Mouse (Mus musculus) spleen, adult 2 months (tissue): ENCODE results near the gene AL732309.1. TPM values are rescaled to one million over a fixed set of nuclear protein-coding genes. Genes with fewer than 3 reads are reported as not detected.

Source experiments
- DNase-seq, 2 experiments: peaks; one replicate each; pipeline versions ENCODE4 v3.0.0 to v3.0.0-alpha.2; 2012 to 2021; ENCODE audit warnings: low spot score in 2 of 2, low read depth in 1 of 2
- H3K27ac ChIP-seq: fragments of 200-500 bp; 2 replicates; pipeline ENCODE4 v1.5.1; 2012; ENCODE audit warnings: low read length, inconsistent platforms; ENCODE audit not compliant: insufficient read depth
- H3K27me3 ChIP-seq: fragments of 200-500 bp; 2 replicates; pipeline ENCODE4 v1.6.1; 2012; ENCODE audit warnings: mild to moderate bottlenecking, moderate library complexity, low read length, inconsistent platforms; ENCODE audit not compliant: control insufficient read depth, insufficient read depth
- H3K36me3 ChIP-seq: fragments of 200-500 bp; 2 replicates; pipeline ENCODE4 v1.6.1; 2012; ENCODE audit warnings: mild to moderate bottlenecking, low read length, inconsistent platforms; ENCODE audit not compliant: control insufficient read depth, insufficient read depth
- H3K4me1 ChIP-seq: fragments of 200-500 bp; 2 replicates; pipeline ENCODE4 v1.6.1; 2011; ENCODE audit warnings: inconsistent platforms; ENCODE audit not compliant: control insufficient read depth, insufficient read depth, insufficient read length
- H3K4me3 ChIP-seq: fragments of 200-500 bp; 2 replicates; pipeline ENCODE4 v1.5.1; 2011; ENCODE audit warnings: mild to moderate bottlenecking, inconsistent platforms; ENCODE audit not compliant: insufficient read depth, insufficient read length; ENCODE audit errors: extremely low read depth
- CTCF ChIP-seq: fragments of 200-500 bp; IDR thresholded peaks from 2 replicates; pipeline ENCODE4 v1.5.1; 2011; ENCODE audit warnings: mild to moderate bottlenecking, inconsistent platforms; ENCODE audit not compliant: insufficient read depth, insufficient read length, insufficient replicate concordance; ENCODE audit errors: extremely low read depth
- POLR2A ChIP-seq: fragments of 200-500 bp; IDR thresholded peaks from 2 replicates; pipeline ENCODE4 v1.6.1; 2011; ENCODE audit warnings: low read depth, low read length, inconsistent platforms
- WGBS: fragments of 180-500 bp; shearing (Covaris S2); methylation state at CpG from one replicate; pipeline ENCODE4 v1.1.7; 2018; 5-methylcytosine and 5-hydroxymethylcytosine counted together
- polyA plus RNA-seq: library from polyadenylated mRNA; depleted of rRNA; stranded (reverse); fragments of >200 nt; gene quantifications from 2 replicates; pipeline ENCODE4 v1.2.3, GENCODE M21; 2012

The AL732309.1 gene
- polyA plus RNA-seq, 1 experiment: 21.0 TPM

- peaks cover 5% of the 10 kb centered on the region; the same call in 1 of the 2 replicates for H3K4me1 ChIP-seq
- 87% methylated on average over 5 of the region's 5 CpGs for WGBS
- H3K36me3 ChIP-seq: peaks cover 3% of the 10 kb centered on the region; the same call in 1 of the 2 replicates
- H3K4me3 ChIP-seq: no peak overlapping the region
- no peak overlapping the region for H3K27ac ChIP-seq
- no peaks in the 10 kb centered on the region for H3K27me3 ChIP-seq
- no peak for TF ChIP-seq CTCF
- no peak for TF ChIP-seq POLR2A
- DNase-seq: no peak
Observed at GRCm38 (mm10) chr2:25221331-25221772, 25.3 kb downstream of the AL732309.1 start.

GRCm38 (mm10) chr2:25218445-25218844, 28.2 kb downstream of the AL732309.1 start, which contains the start of gene Fam166a:
Gene Fam166a, plus strand, starts transcription at chr2:25218745.
- Histone ChIP-seq H3K4me1 (peaks cover 1% of the 10 kb centered on the region; the same call in 1 of the 2 replicates), H3K4me3 (no peak within 1 kb of the TSS), H3K27ac (no peak within 1 kb of the TSS), H3K36me3 (peaks cover 3% of the 10 kb centered on the region; the same call in 1 of the 2 replicates), H3K27me3 (no peaks in the 10 kb centered on the region)
- DNase-seq: no peak
- TF ChIP-seq POLR2A (no peak), CTCF (no peak)

GRCm38 (mm10) chr2:25217666-25218065, 29.0 kb downstream of the AL732309.1 start:
- no peaks in the 10 kb centered on the region for H3K4me1 ChIP-seq
- TF ChIP-seq CTCF (no peak), POLR2A (no peak)
- no peaks in the 10 kb centered on the region for H3K27me3 ChIP-seq
- H3K4me3 ChIP-seq: no peak overlapping the region
- DNase-seq: no peak
- peaks cover 3% of the 10 kb centered on the region; the same call in 1 of the 2 replicates for H3K36me3 ChIP-seq
- 62% methylated on average over 2 of the region's 2 CpGs for WGBS
- H3K27ac ChIP-seq: no peak overlapping the region

DNA sequence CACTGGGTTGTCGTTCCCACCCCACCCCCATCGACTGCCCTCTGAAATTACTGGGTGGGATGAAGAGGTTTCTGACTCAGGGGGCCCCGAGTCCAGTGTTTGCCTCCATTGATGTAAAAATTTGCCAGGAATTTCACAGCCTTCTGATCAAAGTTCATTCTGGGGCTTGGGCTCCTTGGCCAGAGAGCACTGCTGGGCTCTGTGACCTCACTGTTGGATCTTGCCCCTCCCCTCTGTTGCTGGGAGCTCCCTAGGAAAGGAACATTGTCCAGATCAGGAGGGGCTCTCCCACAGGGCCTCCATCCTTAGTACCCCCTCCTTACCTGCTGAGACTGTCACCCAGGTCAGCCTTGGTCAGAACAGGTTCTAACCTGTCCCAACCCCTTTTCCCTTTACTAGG, 32.2 kb downstream of the AL732309.1 start, which contains the start of gene Stpg3:
Gene Stpg3 (minus strand): TSS at position 194 of the 400 bp plus-strand sequence.
- no peak for TF ChIP-seq POLR2A
- no peak for TF ChIP-seq CTCF
- H3K4me1 ChIP-seq: peaks cover 9% of the 10 kb centered on the region; the same call in 1 of the 2 replicates
- H3K27ac ChIP-seq: no peak within 1 kb of the TSS
- H3K27me3 ChIP-seq: no peaks in the 10 kb centered on the region
- no peak for DNase-seq
- peaks cover 2% of the 10 kb centered on the region; the same call in 1 of the 2 replicates for H3K36me3 ChIP-seq
- no peak within 1 kb of the TSS for H3K4me3 ChIP-seq
- 81% methylated on average over 3 of the region's 3 CpGs for WGBS

GRCm38 (mm10) chr2:25213266-25213865, 33.3 kb downstream of the AL732309.1 start:
- TF ChIP-seq POLR2A: no peak
- TF ChIP-seq CTCF: no peak
- Histone ChIP-seq H3K27ac (no peak overlapping the region), H3K4me1 (peaks cover 9% of the 10 kb centered on the region; the same call in 1 of the 2 replicates), H3K4me3 (no peak overlapping the region), H3K36me3 (peaks cover 2% of the 10 kb centered on the region; the same call in 1 of the 2 replicates), H3K27me3 (no peaks in the 10 kb centered on the region)
- WGBS: 88% methylated on average over 23 of the region's 23 CpGs
- DNase-seq: no peak

- WGBS: under 1% methylated on average over 44 of the region's 44 CpGs
- peak within 1 kb of the TSS; percentile 92 for H3K27ac ChIP-seq
- no peak for TF ChIP-seq CTCF
- TF ChIP-seq POLR2A: peak; percentile 69
- H3K36me3 ChIP-seq: peaks cover 7% of the 10 kb centered on the region
- peaks cover 9% of the 10 kb centered on the region; the same call in 1 of the 2 replicates for H3K4me1 ChIP-seq
- H3K27me3 ChIP-seq: no peaks in the 10 kb centered on the region
- DNase-seq: peak; percentile 81 to 91
- H3K4me3 ChIP-seq: peak within 1 kb of the TSS; percentile 91
Observed at GRCm38 (mm10) chr2:25211121-25211670, 35.5 kb downstream of the AL732309.1 start, which contains the start of gene Nelfb. Gene Nelfb, minus strand, starts transcription at chr2:25211489.
